Mouse (Mus musculus) ES-E14 (cell line): Measurements from ENCODE around the gene Tmem237.

ENCODE experiments used
- CHD2 ChIP-seq: IDR thresholded peaks from 2 replicates; pipeline ENCODE4 v1.6.1; 2014; ENCODE audit warnings: mild to moderate bottlenecking, low read depth, low read length, inconsistent platforms
- HCFC1 ChIP-seq: IDR thresholded peaks from 2 replicates; pipeline ENCODE4 v1.6.1; 2012; ENCODE audit warnings: low read length, inconsistent platforms, borderline replicate concordance; ENCODE audit not compliant: insufficient read depth
- MAFK ChIP-seq: IDR thresholded peaks from 2 replicates; pipeline ENCODE4 v1.6.1; 2014; ENCODE audit warnings: mild to moderate bottlenecking, low read depth, low read length, inconsistent platforms; ENCODE audit not compliant: insufficient read depth
- ZC3H11A ChIP-seq: IDR thresholded peaks from 2 replicates; pipeline ENCODE4 v1.6.1; 2012; ENCODE audit warnings: low read depth, mild to moderate bottlenecking, inconsistent platforms, low read length, borderline replicate concordance
- ZNF384 ChIP-seq: IDR thresholded peaks from 2 replicates; pipeline ENCODE4 v1.6.1; 2012; ENCODE audit warnings: low read depth, low read length, inconsistent platforms

GRCm38 (mm10) chr1:59144543-59144942, 24.3 kb upstream of the Tmem237 start:
- TF ChIP-seq HCFC1, result no peak
- no peak for TF ChIP-seq ZNF384
- no peak for TF ChIP-seq CHD2
- no peak for TF ChIP-seq MAFK
- TF ChIP-seq ZC3H11A, result no peak
